Mouse (Mus musculus) spleen, postnatal 4 days (tissue): ENCODE data around the gene Chaf1b.

Source experiments
- DNase-seq, 2 experiments: peaks; one replicate each; pipeline ENCODE4 v3.0.0; 2022; ENCODE audit warnings: low spot score in 2 of 2

Gene Chaf1b

DNA sequence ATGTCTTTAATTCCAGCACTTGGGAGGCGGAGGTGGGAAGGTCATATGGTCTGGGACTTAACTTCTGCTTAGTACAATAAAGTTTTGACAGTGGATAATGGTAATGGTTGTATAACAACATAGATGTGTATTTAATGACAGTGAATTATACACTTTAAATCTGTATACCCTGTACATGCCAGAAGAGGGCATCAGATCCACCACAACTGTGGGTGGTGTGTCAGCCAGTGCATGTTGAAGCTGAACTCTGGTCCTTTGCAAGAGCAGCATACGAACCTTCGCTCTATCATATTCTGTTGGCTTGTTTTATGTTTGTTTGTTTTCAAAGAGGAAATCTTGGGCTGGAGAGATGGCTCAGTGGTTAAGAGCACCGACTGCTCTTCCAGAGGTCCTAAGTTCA is 63.7 kb downstream of the Chaf1b start:
- no peak for DNase-seq
